Comparison of ENCODE assay signal across 21 mouse cellular contexts in the genomic region with DNA sequence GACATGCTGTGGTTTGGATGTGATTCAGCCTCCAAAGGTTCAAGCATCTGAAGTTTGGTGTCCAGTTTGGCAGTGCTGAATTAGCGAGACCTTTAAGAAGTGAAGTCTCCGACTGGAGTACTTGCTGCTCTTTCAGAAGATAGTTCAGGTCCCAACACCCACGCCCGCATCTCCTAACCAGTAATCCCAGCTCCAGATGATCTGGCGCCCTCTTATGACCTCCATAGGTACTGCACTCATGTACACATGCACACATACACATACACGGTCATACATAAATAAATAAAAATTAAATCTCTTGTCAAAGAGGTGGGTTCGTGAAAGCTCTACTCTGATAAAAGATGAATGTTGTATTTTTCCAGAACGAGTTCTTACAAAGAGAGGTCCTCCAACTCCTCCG. TPM values are rescaled to one million over a fixed set of nuclear protein-coding genes. Genes with fewer than 3 reads are reported as not detected.
DNase-seq lines count a peak whose midpoint lies in the region; ATAC-seq and TF ChIP-seq lines count a peak whose summit lies in the region.
"Had no signal": no experiment of that assay in that cellular context is flagged by ENCODE, and none has a peak within 500 bp of the region (broad histone marks: within the 10 kb centered on the region; RNA-seq: fewer than 3 reads in every experiment).

No protein-coding gene starts in this region.

- peak; percentile 37 for DNase-seq in CD4-positive, CD25-positive, alpha-beta regulatory T cell, adult 2 months (ENCODE audit: low read depth, low spot score)
- DNase-seq in liver, embryonic 14.5 days (ENCODE audit: low read depth in 3 of 3, low spot score in 3 of 3): no peak
- peak; percentile 38 for DNase-seq in ES-E14 (ENCODE audit: low read depth, low spot score)
- peak; percentile 31 for DNase-seq in naive thymus-derived CD4-positive, alpha-beta T cell, adult 2 months (ENCODE audit: low read depth)
- DNase-seq in c-Kit-positive CD71-positive TER-119-positive erythroid progenitor cells, embryonic 14.5 days (ENCODE audit: low spot score): no peak
- DNase-seq: adrenal gland, postnatal 36 days; cerebellum, postnatal 14 days; gastrocnemius, postnatal 14 days; lung, postnatal 10 days had no signal

- no peak overlapping the region for H3K4me2 ChIP-seq in liver, embryonic 14.5 days (ENCODE audit: low read depth)
- no peak overlapping the region for H3K4me2 ChIP-seq in liver, embryonic 12.5 days
- H3K4me2 ChIP-seq in neural tube, embryonic 15.5 days: no peak overlapping the region
- H3K4me2 ChIP-seq: heart, embryonic 11.5 days had no signal

- TF ChIP-seq EP300 in liver, embryonic 14.5 days (IDR thresholded peaks at IDR 0.05; ENCODE audit: low read depth): no peak

- H3K9ac ChIP-seq in liver, embryonic 14.5 days (replicated peaks): no peak overlapping the region
- no peak overlapping the region for H3K9ac ChIP-seq in liver, embryonic 12.5 days
- no peak overlapping the region for H3K9ac ChIP-seq in ES-E14 (ENCODE audit: insufficient read depth, low read depth, low read length, poor library complexity, severe bottlenecking)
- no peak overlapping the region for H3K9ac ChIP-seq in neural tube, embryonic 15.5 days (replicated peaks)

- no peak overlapping the region for H3K4me3 ChIP-seq in liver, embryonic 14.5 days (ENCODE audit: insufficient read depth in 1 of 2, low read depth in 2 of 2, low read length in 2 of 2)
- H3K4me3 ChIP-seq in liver, embryonic 12.5 days: no peak overlapping the region
- no peak overlapping the region for H3K4me3 ChIP-seq in ES-E14 (ENCODE audit: insufficient read depth in 1 of 2, low read depth in 1 of 2, low read length in 2 of 2, poor library complexity in 1 of 2, severe bottlenecking in 1 of 2)
- H3K4me3 ChIP-seq in neural tube, embryonic 15.5 days (replicated peaks): no peak overlapping the region
- H3K4me3 ChIP-seq: myocyte had no signal

- H3K27me3 ChIP-seq in liver, embryonic 14.5 days (ENCODE audit: control insufficient read depth, insufficient read depth, low read length): no peaks in the 10 kb centered on the region
- peaks cover 18% of the 10 kb centered on the region for H3K27me3 ChIP-seq in liver, embryonic 12.5 days (replicated peaks)
- 0 out of 2 replicates have a peak, but pooled peaks cover 3% of the 10 kb centered on the region for H3K27me3 ChIP-seq in neural tube, embryonic 15.5 days (replicated peaks)

- H3K27ac ChIP-seq in liver, embryonic 14.5 days: no peak overlapping the region
- H3K27ac ChIP-seq in liver, embryonic 12.5 days: no peak overlapping the region
- no peak overlapping the region for H3K27ac ChIP-seq in ES-E14 (ENCODE audit: insufficient read depth, low read depth, low read length, poor library complexity, severe bottlenecking)
- no peak overlapping the region for H3K27ac ChIP-seq in neural tube, embryonic 15.5 days (replicated peaks)

- TF ChIP-seq CTCF in liver, embryonic 14.5 days (IDR thresholded peaks at IDR 0.05; ENCODE audit: low read depth): peak; percentile 39

- in situ Hi-C loops in ES-E14 (cut with MboI; ENCODE audit: low sequenced_read_pairs in 2 of 2, unreplicated experiment in 2 of 2): no loop called here

- no peaks in the 10 kb centered on the region for H3K9me3 ChIP-seq in liver, embryonic 14.5 days (ENCODE audit: control insufficient read depth, low read length)
- no peaks in the 10 kb centered on the region for H3K9me3 ChIP-seq in liver, embryonic 12.5 days (replicated peaks)
- no peaks in the 10 kb centered on the region for H3K9me3 ChIP-seq in ES-E14 (ENCODE audit: control insufficient read depth, insufficient read depth, low read depth, low read length)
- no peaks in the 10 kb centered on the region for H3K9me3 ChIP-seq in neural tube, embryonic 15.5 days (replicated peaks)

- ATAC-seq in CD4-positive, CD25-positive, alpha-beta regulatory T cell, adult 4 months: no peak
- ATAC-seq in liver, embryonic 14.5 days (ENCODE audit: insufficient read depth): no peak
- ATAC-seq in liver, embryonic 12.5 days: no peak
- no peak for ATAC-seq in neural tube, embryonic 15.5 days (ENCODE audit: low FRiP score)
- ATAC-seq: hindbrain, embryonic 16.5 days had no signal

- no peaks in the 10 kb centered on the region for H3K36me3 ChIP-seq in liver, embryonic 14.5 days (replicated peaks; ENCODE audit: control insufficient read depth, insufficient read depth, low read depth)
- no peaks in the 10 kb centered on the region for H3K36me3 ChIP-seq in liver, embryonic 12.5 days
- no peaks in the 10 kb centered on the region for H3K36me3 ChIP-seq in ES-E14 (ENCODE audit: control insufficient read depth, insufficient read depth, low read length, poor library complexity, severe bottlenecking)
- H3K36me3 ChIP-seq in neural tube, embryonic 15.5 days: no peaks in the 10 kb centered on the region
- H3K36me3 ChIP-seq: G1E had no signal

- WGBS in liver, embryonic 14.5 days (ENCODE audit: insufficient replicate concordance): 65% methylated on average over 9 of the region's 9 CpGs
- 71% methylated on average over 9 of the region's 9 CpGs for WGBS in liver, embryonic 12.5 days (ENCODE audit: insufficient replicate concordance)
- 88% methylated on average over 9 of the region's 9 CpGs for WGBS in neural tube, embryonic 15.5 days

- H3K4me1 ChIP-seq in liver, embryonic 14.5 days (replicated peaks; ENCODE audit: control insufficient read depth in 2 of 2, insufficient read depth in 2 of 2, low read length in 1 of 2): peaks cover 0 to 4% of the 10 kb centered on the region in 2 experiments; a peak in 3 of 4 replicates
- H3K4me1 ChIP-seq in liver, embryonic 12.5 days: peaks cover 13% of the 10 kb centered on the region
- H3K4me1 ChIP-seq in ES-E14 (ENCODE audit: control insufficient read depth in 2 of 2, insufficient read depth in 2 of 2, low read length in 2 of 2, poor library complexity in 1 of 2): peaks cover 0 to 2% of the 10 kb centered on the region in 2 experiments; a peak in 1 of 4 replicates
- H3K4me1 ChIP-seq in neural tube, embryonic 15.5 days: peaks cover 19% of the 10 kb centered on the region

TF ChIP-seq in ES-E14, 5 proteins besides CTCF, POLR2A, EP300 and RAD21:
- TF ChIP-seq HCFC1 (IDR thresholded peaks at IDR 0.05; ENCODE audit: borderline replicate concordance, insufficient read depth, low read length): no peak
- TF ChIP-seq MAFK (IDR thresholded peaks at IDR 0.05; ENCODE audit: insufficient read depth, low read depth, low read length): no peak

RNA-seq across cellular contexts. Expression of a gene that starts 3.5 kb away (rescaled TPM):
- under 1 TPM in 1 of 2 experiments, not detected in 1; 0.62 TPM for polyA plus RNA-seq in CD4-positive, CD25-positive, alpha-beta regulatory T cell, adult 4 months (2017; shearing (Covaris generic))
- 1.1 and 1.5 TPM in 2 replicates for polyA plus RNA-seq in liver, embryonic 14.5 days (2012; rRNA removed)
- 0.75 and 0.94 TPM in 2 replicates for polyA plus RNA-seq in liver, embryonic 14.5 days (2014; fragmentation: Nextera tagmentation; extraction: Ambion mirVana)
- 2.3 and 2.5 TPM in 2 replicates for polyA plus RNA-seq in liver, embryonic 12.5 days (2016; fragmentation: Nextera tagmentation; extraction: Ambion mirVana)
- total RNA-seq in ES-E14 (2012; rRNA removed): 12.7 and 13.5 TPM in 2 replicates
- polyA plus RNA-seq in neural tube, embryonic 15.5 days (2015; fragmentation: Nextera tagmentation; extraction: Ambion mirVana): 2.2 and 3.7 TPM in 2 replicates

RNA-seq across cellular contexts. Expression of a gene that starts 39.5 kb away (rescaled TPM):
- polyA plus RNA-seq in CD4-positive, CD25-positive, alpha-beta regulatory T cell, adult 4 months (2017; shearing (Covaris generic)): not detected
- not detected in 2 replicates for polyA plus RNA-seq in liver, embryonic 14.5 days (2012; rRNA removed)
- not detected in 2 replicates for polyA plus RNA-seq in liver, embryonic 14.5 days (2014; fragmentation: Nextera tagmentation; extraction: Ambion mirVana)
- not detected in 2 replicates for polyA plus RNA-seq in liver, embryonic 12.5 days (2016; fragmentation: Nextera tagmentation; extraction: Ambion mirVana)
- 0.36 and 2.0 TPM in 2 replicates for total RNA-seq in ES-E14 (2012; rRNA removed)
- polyA plus RNA-seq in neural tube, embryonic 15.5 days (2015; fragmentation: Nextera tagmentation; extraction: Ambion mirVana): not detected in 2 replicates
- total RNA-seq: gastrocnemius, postnatal 14 days; left cerebral cortex, postnatal 25 days; liver, adult 2 months had no signal
- polyA plus RNA-seq: embryonic facial prominence, embryonic 11.5 days; heart, embryonic 11.5 days; hindbrain, embryonic 16.5 days; liver, adult 2 months had no signal

RNA-seq across cellular contexts. Expression of a gene that starts 43.5 kb away (rescaled TPM):
- not detected for polyA plus RNA-seq in CD4-positive, CD25-positive, alpha-beta regulatory T cell, adult 4 months (2017; shearing (Covaris generic))
- not detected in 2 replicates for polyA plus RNA-seq in liver, embryonic 14.5 days (2012; rRNA removed)
- polyA plus RNA-seq in liver, embryonic 14.5 days (2014; fragmentation: Nextera tagmentation; extraction: Ambion mirVana): not detected in 2 replicates
- polyA plus RNA-seq in liver, embryonic 12.5 days (2016; fragmentation: Nextera tagmentation; extraction: Ambion mirVana): not detected in 2 replicates
- not detected in 2 replicates for total RNA-seq in ES-E14 (2012; rRNA removed)
- not detected in 2 replicates for polyA plus RNA-seq in neural tube, embryonic 15.5 days (2015; fragmentation: Nextera tagmentation; extraction: Ambion mirVana)
- total RNA-seq: adrenal gland, postnatal 36 days; G1E; gastrocnemius, postnatal 14 days; heart, postnatal 25 days; left cerebral cortex, postnatal 25 days; liver, adult 2 months had no signal
- polyA plus RNA-seq: embryonic facial prominence, embryonic 11.5 days; G1E; heart, embryonic 11.5 days; hindbrain, embryonic 16.5 days; kidney, embryonic 14.5 days; liver, adult 2 months; myocyte had no signal

RNA-seq across cellular contexts. Expression of a gene that starts 49.6 kb away (rescaled TPM):
- not detected for polyA plus RNA-seq in CD4-positive, CD25-positive, alpha-beta regulatory T cell, adult 4 months (2017; shearing (Covaris generic))
- 0.13 and 0.21 TPM in 2 replicates for polyA plus RNA-seq in liver, embryonic 14.5 days (2012; rRNA removed)
- polyA plus RNA-seq in liver, embryonic 14.5 days (2014; fragmentation: Nextera tagmentation; extraction: Ambion mirVana): 0.18 and 0.25 TPM in 2 replicates
- polyA plus RNA-seq in liver, embryonic 12.5 days (2016; fragmentation: Nextera tagmentation; extraction: Ambion mirVana): not detected in 2 replicates
- 0.22 TPM in 1 of 2 replicates, not detected in the other for total RNA-seq in ES-E14 (2012; rRNA removed)
- 3.5 TPM in 1 of 2 replicates, not detected in the other for polyA plus RNA-seq in neural tube, embryonic 15.5 days (2015; fragmentation: Nextera tagmentation; extraction: Ambion mirVana)
- total RNA-seq: adrenal gland, postnatal 36 days; gastrocnemius, postnatal 14 days; heart, postnatal 25 days; left cerebral cortex, postnatal 25 days had no signal
- polyA plus RNA-seq: embryonic facial prominence, embryonic 11.5 days; G1E; heart, embryonic 11.5 days; hindbrain, embryonic 16.5 days; myocyte had no signal

RNA-seq across cellular contexts. Expression of a gene that starts 54.0 kb away (rescaled TPM):
- polyA plus RNA-seq in CD4-positive, CD25-positive, alpha-beta regulatory T cell, adult 4 months (2017; shearing (Covaris generic)): not detected
- polyA plus RNA-seq in liver, embryonic 14.5 days (2012; rRNA removed): not detected in 2 replicates
- polyA plus RNA-seq in liver, embryonic 14.5 days (2014; fragmentation: Nextera tagmentation; extraction: Ambion mirVana): not detected in 2 replicates
- not detected in 2 replicates for polyA plus RNA-seq in liver, embryonic 12.5 days (2016; fragmentation: Nextera tagmentation; extraction: Ambion mirVana)
- total RNA-seq in ES-E14 (2012; rRNA removed): 3.7 and 7.4 TPM in 2 replicates
- polyA plus RNA-seq in neural tube, embryonic 15.5 days (2015; fragmentation: Nextera tagmentation; extraction: Ambion mirVana): 0.24 and 0.79 TPM in 2 replicates
- total RNA-seq: liver, adult 2 months had no signal
- polyA plus RNA-seq: liver, adult 2 months had no signal

Comparison
In these comparisons a context has a peak if more than half of its experiments do, and no peak if none do; other contexts are left out.
1. DNase-seq: peak in CD4-positive, CD25-positive, alpha-beta regulatory T cell, adult 2 months (single experiment), ES-E14 (single experiment) and naive thymus-derived CD4-positive, alpha-beta T cell, adult 2 months (single experiment); none in liver, embryonic 14.5 days (0 of 3) and c-Kit-positive CD71-positive TER-119-positive erythroid progenitor cells, embryonic 14.5 days (single experiment).